Mouse (Mus musculus): ENCODE results near the gene Txndc12.

The Txndc12 gene

GRCm38 (mm10) chr4:108845824-108846569 lies 11.6 kb downstream of the Txndc12 start:
- DNase-seq (ENCODE audit: extremely low read depth, low read depth), result no peak

GRCm38 (mm10) chr4:108847715-108848504 lies 13.5 kb downstream of the Txndc12 start, which contains the start of gene Kti12:
Gene Kti12, plus strand, starts transcription at chr4:108847785.
- peak; percentile 86 for DNase-seq (ENCODE audit: extremely low read depth, low read depth)

DNA sequence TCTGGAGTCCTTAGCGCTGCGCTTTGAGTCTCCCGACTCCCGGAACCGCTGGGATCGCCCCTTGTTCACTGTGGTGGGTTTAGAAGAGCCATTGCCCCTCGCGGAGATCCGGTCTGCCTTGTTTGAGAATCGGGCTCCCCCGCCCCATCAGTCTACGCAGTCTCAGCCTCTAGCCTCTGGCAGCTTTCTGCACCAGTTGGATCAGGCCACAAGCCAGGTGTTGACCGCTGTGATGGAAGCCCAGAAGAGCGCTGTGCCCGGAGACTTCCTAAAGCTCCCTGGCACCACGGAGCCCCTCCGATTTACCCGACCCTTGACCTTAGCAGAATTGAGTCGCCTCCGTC lies 14.1 kb downstream of the Txndc12 start, which contains the start of gene A730015C16Rik:
A730015C16Rik (minus strand) TSS at position 115 of the 344 bp plus-strand sequence.
- no peak for DNase-seq (ENCODE audit: extremely low read depth, low read depth)

DNA sequence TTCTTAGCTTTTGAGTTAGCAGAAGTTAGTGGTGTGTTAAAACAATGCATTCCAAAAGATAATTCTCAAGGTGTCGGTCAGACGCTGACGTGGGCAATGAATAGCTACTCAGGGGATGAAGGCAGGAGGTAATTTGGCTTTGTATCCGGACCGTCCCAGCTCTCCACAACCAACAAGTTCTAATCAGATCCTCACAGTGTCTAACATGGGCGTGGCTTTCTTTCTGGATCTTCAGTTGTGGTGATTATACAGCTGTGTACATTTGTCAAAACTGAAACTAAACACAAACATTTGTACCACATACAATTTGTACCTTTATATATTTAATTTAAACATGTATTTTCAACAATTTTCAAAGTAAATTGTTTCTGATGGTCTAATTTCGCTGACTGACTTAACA lies 32.4 kb downstream of the Txndc12 start:
- no peak for DNase-seq (ENCODE audit: extremely low read depth, low read depth)

DNA sequence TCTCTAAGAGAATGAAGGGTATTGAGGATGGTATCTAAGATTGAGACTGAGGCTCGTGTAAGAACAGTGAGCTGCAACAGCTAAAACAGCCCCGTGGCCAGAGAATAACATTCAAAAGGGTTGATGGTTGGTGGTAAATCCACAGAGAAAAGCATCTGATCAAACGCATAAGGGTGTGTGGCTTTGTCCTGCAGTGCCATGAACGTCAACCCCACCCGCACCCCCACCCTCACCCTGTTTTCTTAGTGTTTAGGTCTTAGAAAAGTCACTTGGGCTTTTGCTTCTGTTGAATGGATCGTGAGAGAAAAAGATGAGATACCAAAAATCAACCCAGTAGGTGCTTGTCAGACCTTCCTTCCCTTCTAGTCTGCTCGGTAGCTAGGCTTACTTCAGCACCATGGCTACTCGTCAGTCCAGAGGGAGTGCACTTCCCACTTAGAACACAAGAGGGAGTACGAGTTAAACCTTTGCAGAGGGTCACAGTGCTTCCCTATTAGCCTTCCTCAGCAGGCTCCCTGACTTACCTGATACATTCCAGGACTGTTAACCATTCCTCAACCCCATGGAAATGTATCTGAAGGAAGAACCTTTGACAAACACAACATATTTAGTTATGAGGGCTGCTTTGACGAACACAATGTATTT lies 35.5 kb downstream of the Txndc12 start:
- peak; percentile 63 for DNase-seq (ENCODE audit: extremely low read depth, low read depth)

DNA sequence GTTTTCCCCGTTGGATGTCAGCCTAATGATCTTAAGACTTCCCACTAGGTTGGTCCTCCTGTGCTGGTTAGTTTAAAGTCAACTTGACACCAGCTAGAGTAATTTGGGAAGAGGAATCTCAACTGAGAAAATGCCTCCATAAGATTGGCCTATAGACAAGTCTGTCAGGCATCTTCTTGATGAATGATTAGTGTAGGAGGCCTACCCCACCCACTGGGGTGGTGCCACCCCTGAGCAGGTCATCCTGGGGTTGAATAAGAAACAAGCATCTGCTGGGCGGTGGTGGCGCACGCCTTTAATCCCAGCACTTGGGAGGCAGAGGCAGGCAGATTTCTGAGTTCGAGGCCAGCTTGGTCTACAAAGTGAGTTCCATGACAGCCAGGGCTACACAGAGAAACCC lies 39.3 kb downstream of the Txndc12 start:
- no peak for DNase-seq (ENCODE audit: extremely low read depth, low read depth)

DNA sequence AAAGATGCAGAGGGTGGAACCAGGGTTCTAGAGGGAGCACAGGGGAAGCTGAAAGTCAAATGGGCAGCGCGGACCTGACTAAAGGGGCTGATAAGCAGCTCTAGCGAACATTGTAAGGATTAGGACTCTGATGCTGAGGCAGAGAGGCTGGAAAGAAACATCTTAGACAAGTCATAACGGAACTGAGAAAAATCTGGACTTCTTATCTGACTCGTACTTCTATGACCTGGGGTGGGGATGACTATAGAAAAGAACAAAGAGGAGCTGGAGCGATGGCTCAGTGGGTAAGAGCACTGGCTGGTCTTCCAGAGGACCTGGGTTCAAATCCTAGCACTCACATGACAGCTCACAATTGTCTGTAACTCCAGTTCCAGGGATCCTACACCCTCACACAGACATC lies 43.5 kb downstream of the Txndc12 start:
- DNase-seq (ENCODE audit: extremely low read depth, low read depth), result no peak

DNA sequence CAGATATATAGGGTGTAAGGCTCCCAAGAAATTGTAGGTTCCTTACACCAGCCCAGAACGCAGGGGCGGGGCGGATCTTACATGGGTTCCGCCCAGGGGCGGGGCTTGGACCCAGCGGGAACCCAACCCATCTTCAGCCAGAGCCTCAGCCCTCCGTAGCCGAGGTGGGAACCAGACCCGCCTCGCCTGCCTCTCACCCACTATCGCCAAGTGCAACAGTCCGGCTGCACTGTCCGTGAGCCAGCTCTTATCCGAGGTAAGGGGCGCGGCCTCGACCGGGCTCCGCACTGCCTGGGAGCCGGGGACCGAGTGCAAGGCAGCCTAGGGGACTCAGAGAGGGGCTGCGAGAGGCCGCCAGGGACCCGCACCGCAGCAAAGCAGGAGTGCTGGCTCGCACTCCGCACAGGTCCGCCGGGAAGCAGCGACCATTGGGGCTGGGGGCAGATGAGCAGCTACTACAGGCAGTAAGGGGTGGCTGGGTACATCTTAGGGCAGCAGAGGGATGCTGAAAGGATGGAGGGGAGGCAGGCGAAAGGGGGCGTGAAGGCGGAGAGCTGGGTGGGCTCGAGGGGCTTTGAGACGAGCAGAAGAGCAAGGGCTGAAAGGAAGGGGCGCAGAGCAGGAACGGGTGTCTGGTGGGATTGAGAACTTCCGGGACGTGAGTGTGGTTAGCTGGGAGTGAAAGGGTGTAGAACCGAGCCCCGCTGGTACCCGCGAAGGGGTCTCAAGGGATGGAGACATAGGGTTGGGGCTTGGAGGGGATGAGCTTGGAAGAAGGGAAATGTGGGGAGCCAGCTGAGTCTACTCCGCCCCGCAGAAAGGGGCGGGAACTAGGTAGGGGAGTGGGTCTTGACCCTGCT lies 44.8 kb downstream of the Txndc12 start, which contains the start of gene Rab3b:
Rab3b (plus strand) TSS at position 101 of the 860 bp plus-strand sequence.
- DNase-seq (ENCODE audit: extremely low read depth, low read depth), result no peak

DNA sequence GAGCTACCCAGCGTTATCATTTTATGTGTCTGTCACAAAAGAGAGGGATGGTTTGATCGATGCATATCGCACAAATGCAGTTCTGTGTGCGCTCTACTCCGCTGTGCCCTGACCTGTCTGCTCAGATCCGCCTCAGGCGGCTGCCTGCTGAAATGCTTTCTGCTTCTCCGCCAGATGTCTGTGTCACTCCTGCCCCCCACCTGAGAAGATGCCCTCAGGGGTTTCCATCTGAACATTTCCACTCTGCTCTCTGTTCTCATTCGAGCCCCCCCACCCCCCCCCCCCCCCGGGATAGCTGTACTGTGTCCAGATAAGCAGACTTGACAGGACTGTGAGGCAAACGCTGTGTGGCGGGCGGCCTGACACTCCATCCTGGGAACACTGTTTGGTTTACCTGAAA lies 49.4 kb downstream of the Txndc12 start:
- no peak for DNase-seq (ENCODE audit: extremely low read depth, low read depth)

DNA sequence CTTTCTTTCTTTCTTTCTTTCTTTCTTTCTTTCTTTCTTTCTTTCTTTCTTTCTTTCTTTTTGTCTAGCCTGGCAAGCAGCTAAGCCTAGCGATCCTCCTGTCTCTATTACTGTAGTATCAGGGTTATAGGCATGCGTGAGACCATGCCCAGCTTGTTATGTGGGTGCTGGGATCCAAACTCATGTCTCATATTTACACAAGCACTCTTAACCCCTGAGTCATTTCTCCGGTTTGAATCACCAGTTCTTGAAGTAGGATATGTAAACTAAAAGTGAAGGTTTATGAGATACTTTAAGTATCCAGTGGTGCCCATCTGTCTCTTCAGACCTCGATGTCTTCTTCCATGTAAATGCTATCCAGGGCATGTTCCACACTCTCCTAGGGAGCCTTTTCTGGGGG lies 53.1 kb downstream of the Txndc12 start:
- DNase-seq (ENCODE audit: extremely low read depth, low read depth), result no peak

DNA sequence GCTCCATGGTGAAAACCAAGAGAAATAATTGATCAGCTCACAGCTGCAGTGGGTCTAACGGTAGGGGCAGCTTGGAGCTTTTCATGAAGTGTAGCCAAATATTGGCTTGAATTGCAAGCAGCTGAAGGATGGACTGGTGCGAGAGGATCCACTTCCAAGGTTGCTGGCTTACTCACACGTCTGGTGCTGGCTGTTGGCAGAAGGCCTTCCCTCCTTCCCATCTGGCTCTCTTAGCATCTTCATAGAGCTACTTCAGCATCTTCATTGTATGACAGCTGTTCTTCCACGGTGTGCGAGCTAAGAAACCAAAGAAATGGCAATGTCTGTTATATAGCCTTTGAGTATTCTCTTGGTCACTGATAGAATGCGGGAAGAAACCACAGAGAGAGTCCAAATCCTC lies 56.5 kb downstream of the Txndc12 start:
- DNase-seq (ENCODE audit: extremely low read depth, low read depth), result no peak

- no peak for DNase-seq (ENCODE audit: extremely low read depth, low read depth)
Observed at GRCm38 (mm10) chr4:108900421-108900820, 66.0 kb downstream of the Txndc12 start.

GRCm38 (mm10) chr4:108902886-108903285 lies 68.5 kb downstream of the Txndc12 start:
- DNase-seq (ENCODE audit: extremely low read depth, low read depth), result no peak

DNA sequence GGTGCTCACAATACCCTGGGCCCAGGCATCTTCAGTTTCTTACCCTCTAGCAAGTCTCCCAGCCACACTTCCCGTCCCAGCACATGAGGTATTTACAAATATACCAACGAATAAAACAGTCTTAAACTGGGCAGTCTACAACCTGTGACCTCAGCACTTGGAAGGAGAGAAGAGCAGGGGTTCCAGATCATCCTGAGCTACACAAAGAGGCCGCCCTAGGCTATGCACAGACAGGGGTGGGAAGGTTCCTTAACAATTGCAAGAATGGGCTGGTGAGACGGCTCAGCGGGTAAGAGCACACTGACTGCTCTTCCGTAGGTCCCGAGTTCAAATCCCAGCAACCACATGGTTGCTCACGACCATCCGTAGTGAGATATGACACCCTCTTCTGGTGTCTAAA lies 68.9 kb downstream of the Txndc12 start:
- no peak for DNase-seq (ENCODE audit: extremely low read depth, low read depth)

DNA sequence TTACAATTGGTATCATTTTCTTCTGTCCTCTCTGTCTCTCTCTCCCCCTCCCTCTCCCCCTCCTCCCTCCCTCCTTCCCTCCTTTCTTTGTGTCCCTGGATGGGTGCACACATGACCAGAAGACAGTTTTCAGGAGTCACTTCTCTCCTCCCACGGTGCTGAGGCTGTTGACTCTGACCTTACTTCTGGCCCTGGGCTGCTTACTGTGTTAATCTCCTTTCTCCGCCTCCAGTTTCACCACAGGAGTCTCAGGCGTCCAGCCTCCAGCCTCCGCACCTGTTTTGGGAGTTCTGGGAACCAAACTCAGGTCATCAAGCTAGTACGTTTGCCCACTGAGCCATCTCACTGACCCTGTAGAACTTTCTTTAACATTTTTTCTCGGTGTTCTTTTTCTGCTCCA lies 69.7 kb downstream of the Txndc12 start:
- no peak for DNase-seq (ENCODE audit: extremely low read depth, low read depth)

- no peak for DNase-seq (ENCODE audit: extremely low read depth, low read depth)
Observed at GRCm38 (mm10) chr4:108904790-108905189, 70.4 kb downstream of the Txndc12 start.

GRCm38 (mm10) chr4:108905859-108906258 lies 71.5 kb downstream of the Txndc12 start:
- no peak for DNase-seq (ENCODE audit: extremely low read depth, low read depth)

GRCm38 (mm10) chr4:108907475-108907874 lies 73.1 kb downstream of the Txndc12 start:
- no peak for DNase-seq (ENCODE audit: extremely low read depth, low read depth)

DNA sequence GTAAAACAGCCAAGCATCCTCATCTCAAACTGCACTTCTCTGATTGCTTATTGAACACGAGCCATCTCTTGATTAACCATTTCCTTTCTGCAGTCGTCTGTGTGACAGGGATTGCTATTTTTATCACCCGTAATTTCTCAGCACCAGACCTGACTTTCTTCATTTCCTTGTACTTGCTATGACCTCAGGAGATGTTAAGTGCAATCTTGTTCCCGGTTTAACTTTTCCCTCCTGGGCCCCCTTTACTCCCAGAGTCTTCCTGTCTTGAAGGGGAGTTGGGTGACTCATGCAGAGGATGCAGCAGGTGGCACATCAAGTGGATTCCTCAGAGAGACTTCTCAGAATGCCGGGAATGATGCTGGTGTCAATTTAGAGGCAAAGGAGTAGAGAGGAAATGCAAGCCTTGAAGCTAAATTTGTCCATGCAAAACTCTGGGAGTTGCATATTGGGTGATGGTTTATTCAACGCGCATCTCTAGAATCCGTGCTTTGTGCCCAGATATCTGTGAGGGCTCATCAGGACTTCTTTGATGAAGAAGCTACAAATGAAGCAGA lies 75.5 kb downstream of the Txndc12 start:
- no peak for DNase-seq (ENCODE audit: extremely low read depth, low read depth)
